Mouse (Mus musculus): ENCODE measurements around the gene Piezo1. TPM values are rescaled to one million over a fixed set of nuclear protein-coding genes. Genes with fewer than 3 reads are reported as not detected.
A peak's percentile ranks its signal among the peaks of the same experiment; 100 is the strongest.

Gene Piezo1
- total and polyA plus RNA-seq, 3 experiments: 14.0 to 48.5 (median 14.8) TPM

DNA sequence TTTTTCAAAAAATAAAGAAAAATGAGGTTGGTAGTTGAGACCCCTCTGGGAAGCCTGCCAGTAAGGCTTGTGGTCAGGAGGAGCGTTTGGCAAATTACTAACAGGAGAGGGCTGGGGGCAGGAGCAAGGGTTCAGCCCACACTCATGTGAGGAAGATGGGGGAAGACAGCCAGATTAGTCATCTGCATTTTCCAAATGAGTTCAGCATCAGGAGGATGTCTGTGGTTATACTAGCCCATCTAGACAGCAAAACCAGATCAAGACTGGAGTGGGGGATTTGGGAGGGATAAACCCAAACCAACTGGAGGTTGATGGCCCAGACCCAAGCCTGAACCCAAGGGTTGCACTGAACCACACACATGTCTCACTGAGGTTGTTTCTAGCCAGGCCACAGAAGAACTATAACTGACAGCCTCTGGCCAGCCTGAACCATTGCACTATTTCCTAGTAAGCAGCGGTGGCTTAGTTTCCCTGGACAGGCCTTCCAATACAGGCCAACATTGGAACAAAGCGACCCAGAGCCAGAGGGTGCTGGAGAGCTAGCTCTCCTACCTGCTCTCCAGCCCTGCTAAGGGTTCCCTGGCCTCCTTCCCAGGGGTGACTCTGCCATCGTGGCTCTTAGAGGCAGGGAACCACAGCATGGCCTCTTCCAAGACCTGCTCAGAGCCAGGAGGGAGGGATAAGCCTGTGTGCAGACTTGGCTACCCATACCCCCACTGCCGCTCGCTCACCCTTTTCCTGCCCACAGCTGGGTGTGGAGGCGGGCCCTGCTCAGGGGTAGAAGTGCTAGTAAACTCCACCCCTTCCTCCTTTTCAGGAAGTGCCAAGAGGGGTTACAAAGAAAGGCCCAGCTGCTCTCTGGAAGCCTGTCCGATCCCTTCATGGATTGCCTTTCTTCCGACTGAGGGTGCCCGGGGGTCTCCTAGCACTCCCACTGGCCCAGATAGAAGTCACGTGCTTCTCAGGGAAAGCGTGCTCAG lies 5.2 kb upstream of the Piezo1 start:
- DNase-seq: peak; percentile 72 to 83
- no peaks in the 10 kb centered on the region for H3K27me3 ChIP-seq (ENCODE audit: control insufficient read depth, insufficient read depth, low read length)
- peak overlapping the region; percentile 80 for H3K27ac ChIP-seq
- intact Hi-C loops (cut with DNase I): no loop called here
- H3K4me1 ChIP-seq (ENCODE audit: control insufficient read depth, insufficient read depth, low read length): peaks cover 9% of the 10 kb centered on the region
- H3K79me2 ChIP-seq (replicated peaks; ENCODE audit: control insufficient read depth, insufficient read depth, low read length): no peaks in the 10 kb centered on the region
- peak; percentile 39 for TF ChIP-seq CTCF (IDR thresholded peaks at IDR 0.05)
- no peak for TF ChIP-seq EP300 (IDR thresholded peaks at IDR 0.05; ENCODE audit: insufficient read depth, low read depth, low read length)
- TF ChIP-seq POLR2A (IDR thresholded peaks at IDR 0.05; ENCODE audit: insufficient read depth, low read depth, low read length): peak; percentile 72
- H3K36me3 ChIP-seq (ENCODE audit: control insufficient read depth, insufficient read depth, low read length): no peaks in the 10 kb centered on the region
- 50% methylated on average over 12 of the region's 12 CpGs for WGBS
- peak overlapping the region; percentile 61 for H3K9ac ChIP-seq (ENCODE audit: low read depth, low read length)
- no peak overlapping the region; the same call in 1 of the 2 replicates for H3K4me3 ChIP-seq

DNA sequence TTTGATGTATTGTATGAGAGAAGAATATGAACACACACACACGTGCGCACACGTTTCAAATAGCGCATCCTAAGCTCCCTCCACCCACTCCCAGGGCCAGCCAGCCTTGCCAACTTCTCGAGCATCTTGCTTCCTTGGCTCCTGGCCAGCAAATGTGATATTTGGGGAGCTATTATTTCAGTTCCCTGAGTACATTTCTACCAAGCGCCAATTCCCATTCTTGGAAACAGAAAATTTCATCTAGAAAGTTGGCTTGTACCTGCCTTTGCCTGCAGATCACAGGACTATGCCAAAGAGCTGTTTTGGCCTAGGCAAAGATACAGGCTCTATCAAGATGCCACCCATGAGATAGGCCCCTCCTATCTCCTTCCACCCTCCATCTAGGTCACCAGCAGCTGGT lies 3.7 kb upstream of the Piezo1 start:
- no peaks in the 10 kb centered on the region for H3K79me2 ChIP-seq (replicated peaks; ENCODE audit: control insufficient read depth, insufficient read depth, low read length)
- no peaks in the 10 kb centered on the region for H3K36me3 ChIP-seq (ENCODE audit: control insufficient read depth, insufficient read depth, low read length)
- WGBS: 59% methylated on average over 6 of the region's 6 CpGs
- no peak for TF ChIP-seq EP300 (IDR thresholded peaks at IDR 0.05; ENCODE audit: insufficient read depth, low read depth, low read length)
- TF ChIP-seq POLR2A (IDR thresholded peaks at IDR 0.05; ENCODE audit: insufficient read depth, low read depth, low read length): no peak
- no peak for TF ChIP-seq CTCF (IDR thresholded peaks at IDR 0.05)
- no peak for DNase-seq
- intact Hi-C loops (cut with DNase I): no loop called here
- no peak overlapping the region for H3K4me3 ChIP-seq
- H3K27me3 ChIP-seq (ENCODE audit: control insufficient read depth, insufficient read depth, low read length): no peaks in the 10 kb centered on the region
- H3K4me1 ChIP-seq (ENCODE audit: control insufficient read depth, insufficient read depth, low read length): peaks cover 7% of the 10 kb centered on the region
- no peak overlapping the region for H3K9ac ChIP-seq (ENCODE audit: low read depth, low read length)
- H3K27ac ChIP-seq: no peak overlapping the region

DNA sequence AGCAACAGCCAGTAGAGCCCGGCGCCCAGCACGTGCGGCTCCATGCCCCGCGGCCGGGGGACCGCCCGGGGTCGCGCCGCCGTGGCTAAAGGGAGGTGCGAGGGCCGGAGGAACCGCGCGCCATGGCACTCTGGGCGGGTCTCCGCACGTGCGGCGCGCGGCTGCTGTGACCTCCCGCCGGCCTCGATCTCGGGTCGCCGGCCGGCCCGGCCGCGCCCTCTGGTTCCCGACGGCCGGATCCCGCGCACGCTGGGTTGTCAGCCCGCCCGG lies 199 bp downstream of the Piezo1 start:
- Histone ChIP-seq H3K79me2 (replicated peaks; ENCODE audit: control insufficient read depth, insufficient read depth, low read length) (no peaks in the 10 kb centered on the region), H3K9ac (ENCODE audit: low read depth, low read length) (peak overlapping the region; percentile 97), H3K27ac (peak overlapping the region; percentile 92), H3K4me3 (peak overlapping the region; percentile 92), H3K36me3 (ENCODE audit: control insufficient read depth, insufficient read depth, low read length) (no peaks in the 10 kb centered on the region), H3K4me1 (ENCODE audit: control insufficient read depth, insufficient read depth, low read length) (peaks cover 11% of the 10 kb centered on the region), H3K27me3 (ENCODE audit: control insufficient read depth, insufficient read depth, low read length) (no peaks in the 10 kb centered on the region)
- no peak for DNase-seq
- WGBS: under 1% methylated on average over 43 of the region's 43 CpGs
- no peak for TF ChIP-seq EP300 (IDR thresholded peaks at IDR 0.05; ENCODE audit: insufficient read depth, low read depth, low read length)
- no peak for TF ChIP-seq POLR2A (IDR thresholded peaks at IDR 0.05; ENCODE audit: insufficient read depth, low read depth, low read length)
- TF ChIP-seq CTCF (IDR thresholded peaks at IDR 0.05): no peak
- intact Hi-C loops (cut with DNase I): loop anchor here (1.0 kb wide), 1 partner anchor 50 kb away; no protein-coding TSS in a partner anchor

DNA sequence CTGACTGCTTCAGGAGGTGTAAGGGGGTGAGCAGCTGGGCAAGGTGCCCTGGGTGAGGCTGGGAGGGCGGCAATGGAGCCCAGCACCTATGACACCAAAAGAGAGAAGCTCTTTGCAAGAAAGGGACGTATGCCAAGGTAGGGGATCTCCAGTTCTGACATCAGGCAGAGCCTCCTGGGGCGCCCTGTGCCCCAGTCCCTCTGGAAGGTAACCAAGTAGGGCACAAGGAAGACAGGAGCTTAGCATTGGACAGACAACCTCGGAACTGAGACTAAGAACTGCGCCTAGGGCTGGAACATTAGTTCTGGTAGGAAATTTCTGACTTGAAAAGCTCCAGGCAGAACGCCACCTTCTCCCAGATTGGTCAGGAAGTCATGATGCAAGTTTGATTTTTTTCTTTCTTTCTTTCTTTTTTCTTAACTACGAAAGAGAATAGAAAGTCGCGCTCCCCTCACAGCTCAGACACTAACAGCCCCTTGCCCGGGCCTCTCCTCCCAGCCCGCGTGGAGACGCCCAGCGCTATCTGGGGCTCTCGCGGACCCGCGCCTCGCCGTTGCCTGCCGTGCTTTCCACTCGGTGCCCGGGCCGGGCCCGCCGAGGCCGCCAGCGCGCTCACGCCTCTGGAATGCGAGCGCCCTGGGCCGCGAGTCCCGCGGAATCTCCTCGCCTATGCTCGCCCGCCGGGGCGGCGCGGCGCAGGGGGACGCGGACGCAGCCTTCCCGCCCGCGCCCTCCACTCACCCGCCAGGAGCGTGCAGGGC lies 715 bp downstream of the Piezo1 start:
- H3K4me3 ChIP-seq: peak overlapping the region; percentile 92
- peak overlapping the region; percentile 97 for H3K9ac ChIP-seq (ENCODE audit: low read depth, low read length)
- peak in 1 of 2 experiments; percentile 76 for DNase-seq
- peaks cover 11% of the 10 kb centered on the region for H3K4me1 ChIP-seq (ENCODE audit: control insufficient read depth, insufficient read depth, low read length)
- no peaks in the 10 kb centered on the region for H3K27me3 ChIP-seq (ENCODE audit: control insufficient read depth, insufficient read depth, low read length)
- WGBS: 7% methylated on average over 52 of the region's 52 CpGs
- TF ChIP-seq POLR2A (IDR thresholded peaks at IDR 0.05; ENCODE audit: insufficient read depth, low read depth, low read length): no peak
- no peak for TF ChIP-seq EP300 (IDR thresholded peaks at IDR 0.05; ENCODE audit: insufficient read depth, low read depth, low read length)
- TF ChIP-seq CTCF (IDR thresholded peaks at IDR 0.05): no peak
- peak overlapping the region; percentile 92 for H3K27ac ChIP-seq
- no peaks in the 10 kb centered on the region for H3K79me2 ChIP-seq (replicated peaks; ENCODE audit: control insufficient read depth, insufficient read depth, low read length)
- no peaks in the 10 kb centered on the region for H3K36me3 ChIP-seq (ENCODE audit: control insufficient read depth, insufficient read depth, low read length)
- intact Hi-C loops (cut with DNase I): no loop called here

DNA sequence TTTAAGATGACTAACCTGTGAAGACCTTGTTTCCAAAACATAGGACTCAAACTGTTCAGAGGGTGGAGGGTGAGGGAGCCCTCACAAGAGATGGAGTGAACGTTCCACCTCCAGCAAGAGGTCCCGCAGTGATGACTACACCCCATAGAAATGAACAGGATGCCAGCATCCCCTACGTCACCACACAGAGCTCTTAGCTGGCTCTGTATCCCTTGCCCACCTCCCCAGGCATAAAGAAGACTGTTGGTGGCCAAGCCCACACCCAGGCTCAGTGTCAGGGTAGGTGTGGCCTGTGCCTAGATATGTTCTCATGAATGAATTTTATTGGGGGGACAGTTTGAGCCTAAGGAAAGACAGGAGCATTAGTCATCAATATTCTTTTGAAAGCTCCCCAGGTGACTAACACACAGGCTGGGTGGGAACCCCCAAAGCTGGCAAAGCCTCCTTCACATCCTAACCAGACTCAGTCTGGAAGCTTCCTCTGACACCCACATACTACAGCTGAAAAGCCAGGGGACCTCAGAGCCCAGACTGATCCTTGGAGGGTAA lies 2.2 kb downstream of the Piezo1 start:
- intact Hi-C loops (cut with DNase I): no loop called here
- TF ChIP-seq CTCF (IDR thresholded peaks at IDR 0.05): no peak
- TF ChIP-seq EP300 (IDR thresholded peaks at IDR 0.05; ENCODE audit: insufficient read depth, low read depth, low read length): no peak
- TF ChIP-seq POLR2A (IDR thresholded peaks at IDR 0.05; ENCODE audit: insufficient read depth, low read depth, low read length): no peak

More for the DNA sequence above, 2.2 kb downstream of the Piezo1 start:
- Histone ChIP-seq H3K27me3 (ENCODE audit: control insufficient read depth, insufficient read depth, low read length) (no peaks in the 10 kb centered on the region), H3K27ac (peak overlapping the region; percentile 17), H3K4me3 (no peak overlapping the region), H3K4me1 (ENCODE audit: control insufficient read depth, insufficient read depth, low read length) (peaks cover 11% of the 10 kb centered on the region), H3K36me3 (ENCODE audit: control insufficient read depth, insufficient read depth, low read length) (no peaks in the 10 kb centered on the region), H3K79me2 (replicated peaks; ENCODE audit: control insufficient read depth, insufficient read depth, low read length) (peaks cover 4% of the 10 kb centered on the region), H3K9ac (ENCODE audit: low read depth, low read length) (no peak overlapping the region)
- DNase-seq: no peak
- 39% methylated on average over 3 of the region's 3 CpGs for WGBS
